Mouse (Mus musculus) lung, adult 2 months (tissue): ENCODE data around the gene Rnf26. TPM values are rescaled to one million over a fixed set of nuclear protein-coding genes. Genes with fewer than 3 reads are reported as not detected.

Source experiments
- DNase-seq: peaks from one replicate; pipeline ENCODE4 v3.0.0; 2022
- H3K4me1 ChIP-seq: fragments of 200-500 bp; 2 replicates; pipeline ENCODE4 v1.6.1; 2011; ENCODE audit warnings: low read length; ENCODE audit not compliant: control insufficient read depth, insufficient read depth
- H3K4me3 ChIP-seq: fragments of 200-500 bp; replicated peaks from 2 replicates; pipeline ENCODE3; 2011; ENCODE audit warnings: low read depth, mild to moderate bottlenecking, control low read depth, low read length; ENCODE audit errors: extremely low read depth
- CTCF ChIP-seq: fragments of 200-500 bp; IDR thresholded peaks from 2 replicates; pipeline ENCODE4 v1.5.1; 2011; ENCODE audit warnings: mild to moderate bottlenecking, low read length, control low read depth; ENCODE audit not compliant: insufficient read depth
- POLR2A ChIP-seq: fragments of 200-500 bp; IDR thresholded peaks from 2 replicates; pipeline ENCODE4 v1.6.1; 2011; ENCODE audit warnings: low read depth, mild to moderate bottlenecking, control low read depth, low read length, borderline replicate concordance; ENCODE audit errors: extremely low read depth
- WGBS: fragments of 180-500 bp; shearing (Covaris S2); methylation state at CpG from one replicate; pipeline ENCODE4 v1.1.7; 2018; 5-methylcytosine and 5-hydroxymethylcytosine counted together
- polyA plus RNA-seq: library from polyadenylated mRNA; depleted of rRNA; stranded (reverse); fragments of >200 nt; gene quantifications from 2 replicates; pipeline ENCODE4 v1.2.3, GENCODE M21; 2012

Gene Rnf26
- polyA plus RNA-seq, 1 experiment: 24.6 TPM

DNA sequence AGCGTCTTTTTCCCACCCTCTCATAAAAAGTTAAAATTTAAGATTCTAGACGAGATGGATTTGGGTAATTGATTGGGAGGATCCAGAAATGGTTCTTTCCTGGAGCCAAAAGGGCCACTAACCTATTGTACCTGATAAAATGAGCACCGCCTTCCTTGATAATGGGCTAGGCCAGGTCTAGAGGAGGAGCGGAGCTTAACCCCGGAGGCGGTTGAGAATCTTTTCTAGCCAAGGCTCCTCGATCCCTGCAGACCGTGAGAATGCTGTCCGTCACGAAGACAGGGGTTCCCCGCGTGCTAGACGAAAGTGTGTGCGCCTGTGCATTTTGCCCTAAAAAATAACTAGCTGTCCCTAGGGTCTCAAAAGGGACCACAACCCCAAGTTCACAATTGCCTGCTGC lies 29.1 kb downstream of the Rnf26 start:
- no peak for DNase-seq
- peaks cover 12% of the 10 kb centered on the region for H3K4me1 ChIP-seq
- H3K4me3 ChIP-seq: peak overlapping the region; percentile 40
- TF ChIP-seq POLR2A (no peak), CTCF (no peak)
- whole genome bisulfite sequencing: 3% methylated on average over 14 of the region's 14 CpGs

DNA sequence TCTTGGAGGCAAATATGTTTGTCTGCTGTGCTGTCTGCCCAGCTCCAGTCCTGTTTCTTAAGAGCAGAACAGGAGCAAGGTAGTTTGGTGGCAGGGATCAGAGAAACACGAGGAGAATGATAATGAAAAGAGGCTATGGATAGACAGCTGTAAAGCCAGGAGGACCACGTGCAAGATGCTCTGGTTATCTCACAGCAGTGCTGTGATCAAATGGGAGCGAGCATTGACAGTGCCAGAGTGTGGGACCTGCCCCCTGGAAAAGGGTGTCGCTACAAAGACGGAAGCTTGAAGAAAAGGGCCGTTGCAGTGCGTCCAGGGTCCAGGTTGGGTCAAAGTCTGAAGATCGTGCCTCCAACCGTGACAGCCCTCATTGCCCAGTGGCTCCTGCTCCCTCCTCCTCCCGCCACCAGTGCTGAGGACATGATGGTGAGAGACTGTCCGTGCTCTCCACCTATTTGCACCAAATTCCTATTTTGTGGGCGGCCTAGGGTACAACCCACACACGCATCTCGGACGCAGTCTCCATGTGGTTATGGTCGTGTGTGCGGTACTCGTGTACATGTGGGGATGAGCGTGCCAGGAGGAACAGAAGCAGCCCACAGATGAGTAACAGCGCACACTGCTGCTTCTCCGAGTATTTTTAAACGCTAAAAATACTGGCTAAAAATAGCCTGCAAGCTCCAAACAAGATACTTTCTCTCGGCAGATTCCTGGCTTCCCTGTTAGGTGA lies 29.8 kb downstream of the Rnf26 start:
- Histone ChIP-seq H3K4me1 (peaks cover 14% of the 10 kb centered on the region), H3K4me3 (no peak overlapping the region)
- 22% methylated on average over 23 of the region's 23 CpGs for WGBS
- no peak for DNase-seq
- TF ChIP-seq POLR2A: no peak
- no peak for TF ChIP-seq CTCF

DNA sequence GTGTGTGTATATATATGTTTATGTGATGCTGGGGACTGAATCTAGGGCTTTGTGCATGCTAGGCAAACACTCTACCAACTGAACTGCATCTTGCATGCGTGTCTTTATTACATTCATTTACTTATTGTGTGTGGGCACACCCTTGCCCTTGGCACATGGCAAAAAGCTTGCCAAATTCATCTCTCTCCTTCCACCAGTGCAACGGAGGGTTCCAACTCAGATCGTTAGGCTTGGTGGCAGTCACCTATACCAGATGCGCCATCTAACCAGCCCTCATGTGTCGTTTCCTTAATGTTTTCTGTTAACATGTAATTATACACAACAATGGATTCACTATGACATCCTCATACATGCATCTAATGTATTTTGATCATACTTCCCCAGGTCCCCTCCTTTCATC lies 31.1 kb downstream of the Rnf26 start:
- no peak overlapping the region for H3K4me3 ChIP-seq
- 92% methylated on average over 5 of the region's 5 CpGs for WGBS
- DNase-seq: no peak
- peaks cover 16% of the 10 kb centered on the region for H3K4me1 ChIP-seq
- TF ChIP-seq CTCF (no peak), POLR2A (no peak)

DNA sequence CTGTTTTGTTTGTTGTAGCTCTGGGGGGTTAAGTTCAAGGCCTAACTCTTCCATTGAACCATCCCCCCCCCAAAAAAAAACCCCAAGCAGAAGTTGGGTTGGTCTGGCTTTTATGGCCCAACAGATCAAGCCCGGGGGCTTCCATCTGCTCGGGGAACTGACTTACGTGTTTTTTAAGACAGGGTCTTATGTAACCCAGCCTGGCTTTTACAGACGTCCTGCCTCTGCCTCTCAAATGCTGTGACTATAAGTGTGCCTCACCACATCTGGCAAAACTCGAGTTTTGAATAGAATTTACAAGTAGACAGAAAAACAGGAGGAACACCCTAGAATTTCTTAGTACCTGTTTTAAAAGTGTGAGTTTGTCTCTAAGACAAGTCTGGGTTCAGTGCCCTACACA lies 31.7 kb downstream of the Rnf26 start:
- WGBS: 84% methylated on average over 5 of the region's 5 CpGs

DNA sequence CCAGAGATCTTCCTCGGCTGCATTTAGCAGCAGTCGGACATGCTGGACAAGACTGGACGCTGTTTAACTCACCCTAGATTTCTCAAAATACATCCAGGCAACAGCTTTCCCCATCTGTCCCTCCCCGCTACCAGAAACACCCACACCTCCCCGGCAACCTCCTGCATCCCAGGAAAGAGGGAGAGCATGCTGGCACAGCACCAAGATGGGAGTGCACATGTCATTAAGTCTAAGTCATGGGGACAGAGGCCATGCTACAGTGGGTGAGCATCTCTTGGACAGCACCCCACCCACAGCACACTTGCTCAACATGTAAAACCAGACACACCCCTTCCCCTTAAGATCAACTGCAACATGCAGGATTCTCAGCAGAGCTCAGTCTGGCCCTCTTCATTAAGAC lies 32.4 kb downstream of the Rnf26 start:
- 79% methylated on average over 5 of the region's 5 CpGs for WGBS
- TF ChIP-seq CTCF (no peak), POLR2A (no peak)
- no peak overlapping the region for H3K4me3 ChIP-seq
- DNase-seq: no peak
- H3K4me1 ChIP-seq: peaks cover 12% of the 10 kb centered on the region

More for the DNA sequence above, 31.7 kb downstream of the Rnf26 start:
- Histone ChIP-seq H3K4me3 (no peak overlapping the region), H3K4me1 (peaks cover 16% of the 10 kb centered on the region)
- no peak for TF ChIP-seq CTCF
- TF ChIP-seq POLR2A: no peak
- DNase-seq: no peak

DNA sequence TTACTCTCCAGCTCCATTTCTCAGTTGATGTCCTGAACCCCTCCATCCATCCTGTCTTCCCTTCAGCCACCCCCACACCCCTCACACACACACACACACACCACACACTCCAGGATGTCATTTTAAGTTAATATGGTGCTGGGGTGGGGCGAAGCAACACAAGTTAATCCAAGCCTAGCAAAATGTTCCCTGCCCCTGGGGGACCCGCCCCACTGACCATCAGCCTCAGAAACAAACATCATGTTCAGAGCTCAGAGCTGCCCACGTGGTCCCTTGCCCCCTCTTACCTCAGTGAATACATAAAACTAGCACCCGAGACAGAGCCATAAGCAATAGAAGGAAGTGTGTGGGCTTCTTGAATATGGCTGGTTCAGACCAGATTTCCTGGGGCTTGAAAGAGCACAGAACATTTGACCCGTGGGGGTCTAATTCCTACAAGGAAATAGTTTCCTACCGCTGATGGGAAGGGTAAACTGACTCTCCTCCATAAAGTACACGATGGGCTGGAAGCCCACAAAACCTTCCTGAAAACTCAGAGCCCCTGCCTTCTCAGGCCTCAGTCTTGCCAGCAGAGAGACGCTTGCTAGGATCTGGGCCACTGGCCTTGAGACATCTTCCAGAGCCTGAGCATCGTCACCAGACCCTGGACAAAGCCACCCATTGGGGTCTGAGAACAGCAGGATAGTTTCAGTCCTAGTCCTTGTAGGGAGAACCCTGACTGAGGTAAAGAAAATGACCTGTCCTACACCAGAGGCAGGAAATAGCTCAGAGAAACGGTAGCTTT lies 33.1 kb downstream of the Rnf26 start:
- no peak for DNase-seq
- Histone ChIP-seq H3K4me3 (no peak overlapping the region), H3K4me1 (peaks cover 8% of the 10 kb centered on the region)
- 59% methylated on average over 10 of the region's 10 CpGs for WGBS
- TF ChIP-seq CTCF: no peak
- TF ChIP-seq POLR2A: no peak

DNA sequence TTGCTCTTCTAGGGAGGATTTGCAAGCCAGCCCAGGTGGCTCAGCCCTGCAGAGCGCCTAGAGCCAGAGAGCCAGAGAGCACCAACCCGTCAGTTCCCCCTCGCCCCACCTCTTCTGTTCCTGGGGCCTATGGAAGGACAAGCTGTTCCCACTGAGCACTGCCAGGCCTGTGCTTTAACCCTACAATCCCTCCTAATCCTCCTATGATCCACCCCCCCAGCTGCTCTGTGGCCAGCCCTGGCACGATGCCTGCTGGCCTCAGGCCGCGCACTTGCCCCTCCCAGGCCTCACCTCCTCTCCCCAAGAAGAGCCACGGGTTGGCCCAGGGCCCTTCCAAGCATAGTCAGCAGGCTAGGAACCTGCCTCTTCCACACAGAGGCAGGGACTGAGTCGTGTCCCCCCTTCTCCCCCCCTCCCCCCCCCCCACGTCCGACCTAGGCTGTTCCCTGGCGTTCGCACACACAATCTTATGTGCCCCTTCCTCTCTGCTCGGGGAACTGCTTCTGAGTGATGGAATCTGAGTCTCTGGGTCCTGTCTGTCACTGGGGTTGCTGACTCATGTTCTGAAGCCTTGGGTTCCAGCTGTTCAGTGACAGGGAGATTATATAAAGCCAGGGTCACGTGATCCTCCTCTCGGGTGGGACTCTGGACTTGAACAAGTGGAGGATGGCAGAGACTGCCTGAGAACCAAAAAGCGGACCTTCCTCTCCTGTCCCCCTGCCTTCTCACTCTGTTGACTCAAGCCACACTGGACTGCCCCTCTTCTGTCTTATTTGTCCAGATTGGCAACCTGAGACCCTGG lies 34.2 kb downstream of the Rnf26 start:
- Histone ChIP-seq H3K4me1 (peaks cover 7% of the 10 kb centered on the region; the same call in 1 of the 2 replicates), H3K4me3 (no peak overlapping the region)
- WGBS: 33% methylated on average over 16 of the region's 16 CpGs
- peak; percentile 76 for DNase-seq
- TF ChIP-seq POLR2A (no peak), CTCF (no peak)

DNA sequence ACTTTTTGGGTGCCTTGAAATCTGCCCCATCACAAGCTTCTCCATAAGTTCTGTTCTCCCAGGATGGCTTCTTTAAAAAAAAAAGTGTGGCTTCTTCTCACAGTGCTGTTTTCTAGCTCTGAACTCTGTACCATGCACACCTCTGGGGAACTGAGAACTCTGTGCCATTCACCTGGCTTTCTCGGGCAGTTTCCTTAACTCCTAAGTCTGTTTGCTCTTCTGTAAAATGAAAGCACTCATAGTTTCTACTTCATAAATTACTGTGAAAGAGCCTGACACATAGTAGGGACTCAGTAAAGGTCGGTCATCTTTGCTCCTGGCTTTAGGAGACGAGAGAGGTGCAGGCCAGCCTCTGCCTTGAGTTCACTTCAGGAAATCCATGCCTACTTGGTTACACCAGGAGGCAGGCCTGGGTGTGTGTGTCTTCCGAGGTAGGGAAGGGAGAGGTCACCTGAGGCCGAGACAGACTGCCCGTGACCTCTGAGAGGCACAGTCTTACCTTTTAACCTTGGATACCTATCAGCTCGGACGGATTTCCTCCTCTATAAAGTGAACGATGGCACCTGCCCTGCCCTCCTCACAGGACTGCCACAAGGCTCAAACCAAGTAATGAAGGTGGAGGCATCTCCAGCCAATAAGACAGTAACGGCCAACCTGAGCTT lies 35.0 kb downstream of the Rnf26 start:
- WGBS: 80% methylated on average over 10 of the region's 10 CpGs
- no peak for DNase-seq
- Histone ChIP-seq H3K4me3 (no peak overlapping the region), H3K4me1 (peaks cover 4% of the 10 kb centered on the region; the same call in 1 of the 2 replicates)
- TF ChIP-seq CTCF: no peak
- no peak for TF ChIP-seq POLR2A

DNA sequence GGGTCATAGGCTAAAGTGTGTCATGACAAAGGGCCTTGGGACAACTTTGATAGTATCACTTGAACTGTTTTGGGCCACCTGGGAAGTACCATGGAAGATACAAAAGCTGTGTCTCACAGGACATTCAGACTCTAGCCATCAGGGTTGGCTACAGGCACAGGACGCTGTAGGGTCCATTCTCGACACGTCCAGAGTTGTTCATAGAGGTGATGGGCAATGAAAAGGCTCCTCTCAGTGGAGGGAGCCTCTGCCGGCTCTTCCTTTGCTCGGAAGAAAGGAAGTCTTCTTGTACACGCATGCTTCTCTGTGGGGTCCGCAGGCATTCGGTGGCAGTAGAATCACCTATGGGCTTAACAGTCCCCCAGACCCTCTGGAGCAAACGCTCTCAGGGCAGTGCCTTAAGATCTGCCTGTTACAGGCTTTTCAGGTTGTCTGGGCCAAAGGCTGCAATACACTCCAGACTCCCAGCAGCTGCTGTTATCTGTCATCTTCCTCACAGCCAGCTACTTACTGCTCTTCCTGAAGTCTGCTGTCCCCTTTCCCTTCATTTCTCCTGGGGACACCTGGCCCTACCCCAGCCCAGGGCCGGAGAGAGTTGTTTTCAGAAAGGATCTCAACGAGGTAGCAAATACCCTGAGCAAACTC lies 35.9 kb downstream of the Rnf26 start:
- peaks cover 4% of the 10 kb centered on the region; the same call in 1 of the 2 replicates for H3K4me1 ChIP-seq
- DNase-seq: no peak
- TF ChIP-seq CTCF (no peak), POLR2A (no peak)
- H3K4me3 ChIP-seq: no peak overlapping the region
- WGBS: 79% methylated on average over 11 of the region's 11 CpGs
